Mouse (Mus musculus) lung, embryonic 15.5 days (tissue): ENCODE results near the gene Tcl1b2. TPM values are rescaled to one million over a fixed set of nuclear protein-coding genes. Genes with fewer than 3 reads are reported as not detected.
"Not testable (repeated sequence)": the region's sequence is repeated elsewhere in the genome, so short reads cannot be mapped to it uniquely, and the experiment has no call there.

Experiments
- ATAC-seq: fragments of 200-750 bp; cut with Nextera tagmentation; 2 replicates; pipeline ENCODE4 v1.8.0; 2017; ENCODE audit warnings: moderate number of reproducible peaks, borderline replicate concordance; ENCODE audit not compliant: low FRiP score, low TSS enrichment; ENCODE audit errors: extremely low read depth
- H3K27ac ChIP-seq: fragments of 300-500 bp; sonication (generic); 2 replicates; pipeline ENCODE4 v1.5.1; 2015; ENCODE audit warnings: moderate library complexity, mild to moderate bottlenecking, inconsistent platforms
- H3K27me3 ChIP-seq: fragments of 300-500 bp; sonication (generic); 2 replicates; pipeline ENCODE4 v1.6.1; 2015; ENCODE audit warnings: inconsistent platforms
- H3K36me3 ChIP-seq: fragments of 300-500 bp; sonication (generic); 2 replicates; pipeline ENCODE4 v1.6.1; 2015; ENCODE audit warnings: inconsistent platforms
- H3K4me1 ChIP-seq: fragments of 300-500 bp; sonication (generic); 2 replicates; pipeline ENCODE4 v1.6.1; 2015; ENCODE audit warnings: inconsistent platforms
- H3K4me2 ChIP-seq: fragments of 300-500 bp; sonication (generic); 2 replicates; pipeline ENCODE4 v1.6.1; 2015; ENCODE audit warnings: inconsistent platforms, mild to moderate bottlenecking, moderate library complexity
- H3K4me3 ChIP-seq: fragments of 300-500 bp; sonication (generic); 2 replicates; pipeline ENCODE4 v1.5.1; 2015; ENCODE audit warnings: mild to moderate bottlenecking, inconsistent platforms
- H3K9ac ChIP-seq: fragments of 300-500 bp; sonication (generic); 2 replicates; pipeline ENCODE4 v1.6.1; 2015; ENCODE audit warnings: inconsistent platforms
- H3K9me3 ChIP-seq: fragments of 300-500 bp; sonication (generic); 2 replicates; pipeline ENCODE4 v1.6.1; 2016; ENCODE audit warnings: inconsistent platforms
- WGBS: fragments of 180-500 bp; shearing (Covaris S2); methylation state at CpG from one replicate; pipeline ENCODE4 v1.1.7; 2015; 5-methylcytosine and 5-hydroxymethylcytosine counted together
- polyA plus RNA-seq: library from polyadenylated mRNA; unstranded; fragments of >200 nt; fragmentation: Nextera tagmentation; extraction: Ambion mirVana; gene quantifications from 2 replicates; pipeline ENCODE4 v1.2.1, GENCODE M21; 2015

Tcl1b2 gene
- polyA plus RNA-seq, 1 experiment from 2014 or later = not detected

- no peaks in the 10 kb centered on the region for H3K27me3 ChIP-seq
- H3K9me3 ChIP-seq = no peaks in the 10 kb centered on the region
- H3K36me3 ChIP-seq = no peaks in the 10 kb centered on the region
- H3K4me3 ChIP-seq = no peak overlapping the region
- no peak overlapping the region for H3K4me2 ChIP-seq
- 79% methylated on average over 2 of the region's 2 CpGs for WGBS
- H3K9ac ChIP-seq = no peak overlapping the region
- H3K4me1 ChIP-seq = no peaks in the 10 kb centered on the region
- H3K27ac ChIP-seq = no peak overlapping the region
- ATAC-seq = no peak
Measured at GRCm38 (mm10) chr12:105127607-105128006, 18.2 kb upstream of the Tcl1b2 start.

- H3K27ac ChIP-seq, H3K4me3 ChIP-seq, H3K4me1 ChIP-seq, H3K9me3 ChIP-seq, ATAC-seq, H3K27me3 ChIP-seq, H3K9ac ChIP-seq, H3K36me3 ChIP-seq, H3K4me2 ChIP-seq: not testable (repeated sequence)
- WGBS = 47% methylated on average over 3 of the region's 3 CpGs
Measured at GRCm38 (mm10) chr12:105129494-105130205, 16.2 kb upstream of the Tcl1b2 start.

- not testable (repeated sequence) for ATAC-seq, H3K4me2 ChIP-seq, H3K9ac ChIP-seq, H3K9me3 ChIP-seq, H3K4me1 ChIP-seq, H3K4me3 ChIP-seq, H3K27me3 ChIP-seq, H3K27ac ChIP-seq, H3K36me3 ChIP-seq
- 58% methylated on average over 2 of the region's 2 CpGs for WGBS
Measured at GRCm38 (mm10) chr12:105134167-105134566, 11.6 kb upstream of the Tcl1b2 start.

GRCm38 (mm10) chr12:105134826-105135225 is 11.0 kb upstream of the Tcl1b2 start:
- not testable (repeated sequence) for H3K4me3 ChIP-seq, ATAC-seq, H3K4me2 ChIP-seq, H3K9me3 ChIP-seq, H3K27ac ChIP-seq, H3K27me3 ChIP-seq, H3K4me1 ChIP-seq, H3K36me3 ChIP-seq, H3K9ac ChIP-seq
- WGBS = 70% methylated on average over 4 of the region's 4 CpGs

GRCm38 (mm10) chr12:105137729-105138128 is 8.1 kb upstream of the Tcl1b2 start:
- ATAC-seq, H3K27me3 ChIP-seq, H3K4me1 ChIP-seq, H3K9ac ChIP-seq, H3K27ac ChIP-seq, H3K4me2 ChIP-seq, H3K36me3 ChIP-seq, H3K9me3 ChIP-seq, H3K4me3 ChIP-seq: not testable (repeated sequence)
- 59% methylated on average over 1 of the region's 1 CpGs for WGBS

- Histone ChIP-seq H3K4me1 (no peaks in the 10 kb centered on the region), H3K9ac (no peak overlapping the region), H3K27ac (no peak overlapping the region), H3K27me3 (no peaks in the 10 kb centered on the region), H3K4me3 (no peak overlapping the region), H3K4me2 (no peak overlapping the region), H3K9me3 (no peaks in the 10 kb centered on the region), H3K36me3 (no peaks in the 10 kb centered on the region)
- 87% methylated on average over 3 of the region's 3 CpGs for WGBS
- ATAC-seq = no peak
Measured at GRCm38 (mm10) chr12:105143096-105143495, 2.7 kb upstream of the Tcl1b2 start.

- not testable (repeated sequence) for H3K4me2 ChIP-seq, H3K9me3 ChIP-seq, H3K36me3 ChIP-seq, H3K9ac ChIP-seq, H3K27me3 ChIP-seq, H3K27ac ChIP-seq, ATAC-seq, H3K4me1 ChIP-seq, H3K4me3 ChIP-seq
- WGBS = 17% methylated on average over 1 of the region's 1 CpGs
Measured at GRCm38 (mm10) chr12:105144928-105145327, 886 bp upstream of the Tcl1b2 start.

GRCm38 (mm10) chr12:105155286-105155685 is 9.5 kb downstream of the Tcl1b2 start:
- H3K36me3 ChIP-seq, H3K27me3 ChIP-seq, H3K4me2 ChIP-seq, H3K4me3 ChIP-seq, H3K9ac ChIP-seq, H3K9me3 ChIP-seq, ATAC-seq, H3K4me1 ChIP-seq, H3K27ac ChIP-seq: not testable (repeated sequence)
- WGBS = 69% methylated on average over 4 of the region's 4 CpGs

- H3K36me3 ChIP-seq = no peaks in the 10 kb centered on the region
- no peak for ATAC-seq
- H3K9me3 ChIP-seq = no peaks in the 10 kb centered on the region
- no peaks in the 10 kb centered on the region for H3K4me1 ChIP-seq
- 78% methylated on average over 6 of the region's 6 CpGs for WGBS
- H3K27me3 ChIP-seq = no peaks in the 10 kb centered on the region
- no peak overlapping the region for H3K4me2 ChIP-seq
- H3K4me3 ChIP-seq = no peak overlapping the region
- H3K9ac ChIP-seq = no peak overlapping the region
- H3K27ac ChIP-seq = no peak overlapping the region
Measured at GRCm38 (mm10) chr12:105158842-105159241, 13.0 kb downstream of the Tcl1b2 start.

- H3K4me1 ChIP-seq = no peaks in the 10 kb centered on the region
- H3K9ac ChIP-seq = no peak within 1 kb of the TSS
- H3K4me2 ChIP-seq = no peak within 1 kb of the TSS
- WGBS = 69% methylated on average over 4 of the region's 4 CpGs
- no peak for ATAC-seq
- no peak within 1 kb of the TSS for H3K4me3 ChIP-seq
- no peak within 1 kb of the TSS for H3K27ac ChIP-seq
- no peaks in the 10 kb centered on the region for H3K36me3 ChIP-seq
- no peaks in the 10 kb centered on the region for H3K27me3 ChIP-seq
- no peaks in the 10 kb centered on the region for H3K9me3 ChIP-seq
Measured at GRCm38 (mm10) chr12:105159390-105159789, 13.6 kb downstream of the Tcl1b2 start, which contains the start of gene Tcl1b1. Gene Tcl1b1 (plus strand): TSS chr12:105159690.

GRCm38 (mm10) chr12:105166734-105167133 is 20.9 kb downstream of the Tcl1b2 start:
- H3K27ac ChIP-seq = no peak overlapping the region
- WGBS = 63% methylated on average over 3 of the region's 3 CpGs
- H3K4me1 ChIP-seq = no peaks in the 10 kb centered on the region
- H3K4me2 ChIP-seq = no peak overlapping the region
- H3K4me3 ChIP-seq = no peak overlapping the region
- no peak overlapping the region for H3K9ac ChIP-seq
- no peaks in the 10 kb centered on the region for H3K9me3 ChIP-seq
- no peak for ATAC-seq
- H3K27me3 ChIP-seq = no peaks in the 10 kb centered on the region
- no peaks in the 10 kb centered on the region for H3K36me3 ChIP-seq

- Histone ChIP-seq H3K27ac (no peak overlapping the region), H3K9ac (no peak overlapping the region), H3K4me2 (no peak overlapping the region), H3K4me1 (no peaks in the 10 kb centered on the region), H3K9me3 (no peaks in the 10 kb centered on the region), H3K4me3 (no peak overlapping the region), H3K27me3 (no peaks in the 10 kb centered on the region), H3K36me3 (no peaks in the 10 kb centered on the region)
- WGBS = 77% methylated on average over 2 of the region's 2 CpGs
- ATAC-seq = peak; percentile 85
Measured at GRCm38 (mm10) chr12:105173366-105173765, 27.6 kb downstream of the Tcl1b2 start.

- H3K4me2 ChIP-seq, ATAC-seq, H3K9me3 ChIP-seq, H3K27me3 ChIP-seq, H3K4me1 ChIP-seq, H3K4me3 ChIP-seq, H3K36me3 ChIP-seq, H3K27ac ChIP-seq, H3K9ac ChIP-seq: not testable (repeated sequence)
- 25% methylated on average over 2 of the region's 2 CpGs for WGBS
Measured at GRCm38 (mm10) chr12:105174318-105174717, 28.5 kb downstream of the Tcl1b2 start.
